Mouse (Mus musculus): ENCODE data around the gene Tmem223. TPM values are rescaled to one million over a fixed set of nuclear protein-coding genes. Genes with fewer than 3 reads are reported as not detected.

Tmem223 gene
- total RNA-seq (2023; ENCODE audit: inconsistent age) = 28.8 to 38.3 TPM (median 33.5 TPM) in 4 replicates

GRCm38 (mm10) chr19:8770567-8771270, at the start of gene Tmem223:
TSS of gene Tmem223 (plus strand) at chr19:8770996.

GRCm38 (mm10) chr19:8722907-8723573, 47.8 kb upstream of the Tmem223 start, which contains the start of gene Slc3a2:
TSS of gene Slc3a2 (minus strand) at chr19:8723369.

GRCm38 (mm10) chr19:8735389-8736159, 35.2 kb upstream of the Tmem223 start, which contains the start of gene Wdr74:
TSS of gene Wdr74 (plus strand) at chr19:8735827.

GRCm38 (mm10) chr19:8740603-8741002, 30.2 kb upstream of the Tmem223 start, which contains the start of gene 1700092M07Rik:
TSS of gene 1700092M07Rik (plus strand) at chr19:8740718.

GRCm38 (mm10) chr19:8741243-8741869, 29.4 kb upstream of the Tmem223 start, which contains the start of gene Stx5a:
TSS of gene Stx5a (plus strand) at chr19:8741413.

DNA sequence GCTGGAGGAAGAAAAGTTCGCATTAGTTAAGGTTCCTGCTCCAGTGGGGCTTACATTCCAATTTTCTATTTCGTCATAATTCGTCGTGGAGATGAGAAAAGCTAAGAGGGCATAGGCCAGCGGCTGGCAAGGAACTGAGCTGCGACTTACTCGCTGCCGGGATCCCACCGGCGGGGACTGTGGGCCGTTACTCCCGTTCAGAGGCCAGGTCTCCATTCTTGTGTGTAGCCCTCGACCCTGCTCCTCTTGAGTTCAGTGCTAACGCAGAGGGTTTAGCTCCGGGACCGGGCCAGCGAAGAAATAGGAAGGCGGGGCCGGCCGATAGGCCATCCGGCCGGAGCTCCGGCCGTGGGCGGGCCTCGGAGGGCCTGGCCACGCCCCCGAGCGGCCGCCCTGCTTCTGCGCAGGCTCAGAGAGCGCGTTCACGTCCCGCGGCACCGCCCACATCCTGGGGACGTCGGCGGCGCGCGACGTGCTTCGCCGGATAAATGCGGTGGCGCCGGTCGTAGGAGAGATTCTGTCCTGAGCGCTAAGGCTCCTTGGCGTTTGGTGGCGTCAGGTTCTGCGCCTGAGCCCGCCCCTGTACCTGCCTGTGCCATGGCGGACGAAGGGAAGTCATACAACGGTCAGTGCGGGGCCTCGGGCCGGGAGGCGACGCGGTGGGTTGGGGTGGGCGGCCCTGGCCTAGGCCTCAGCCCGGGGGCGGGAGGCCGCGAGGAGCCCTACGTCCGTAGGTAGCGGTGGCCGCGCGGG, 14.0 kb upstream of the Tmem223 start, which contains the start of gene Nxf1:
TSS of gene Nxf1 (plus strand) at position 439 of the 753 bp plus-strand sequence.

DNA sequence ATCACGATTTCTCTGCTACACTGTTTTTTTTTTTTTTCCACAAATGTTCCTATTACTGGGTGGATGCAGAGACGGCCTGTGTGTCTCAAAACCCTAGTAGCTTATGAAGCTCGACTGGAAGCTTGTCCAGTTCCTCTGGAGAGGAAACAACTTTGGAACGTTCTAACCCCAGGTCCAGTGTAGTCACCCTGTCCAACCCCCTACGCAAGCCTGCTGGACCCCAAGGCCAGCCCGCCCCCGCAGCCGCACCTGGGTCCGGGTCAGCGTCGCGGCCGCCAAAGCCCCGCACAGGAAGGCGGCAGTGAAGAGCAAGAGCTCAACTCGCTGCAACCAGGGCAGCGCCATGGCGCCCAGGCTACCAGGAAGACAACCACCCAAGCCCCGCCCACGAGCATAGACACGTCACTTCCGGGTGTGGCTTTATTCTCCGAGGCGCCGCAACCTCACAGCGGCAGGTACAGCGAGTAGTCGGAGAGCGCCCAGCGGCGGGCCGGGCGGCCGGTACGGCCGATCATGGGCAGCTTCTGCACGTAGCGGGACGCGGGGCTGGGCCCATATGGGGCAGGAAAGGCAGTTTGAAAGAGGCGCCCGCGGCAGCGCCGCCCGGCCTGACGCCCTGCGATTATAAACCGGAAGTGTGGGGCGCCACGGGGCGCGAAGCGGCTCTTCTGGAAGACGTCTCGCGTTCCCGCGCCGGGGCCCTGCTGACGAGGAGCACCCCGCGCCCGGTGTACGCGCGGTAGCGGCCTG, 3.5 kb downstream of the Tmem223 start, which contains the start of gene Tmem179b:
TSS of gene Tmem179b (minus strand) at position 382 of the 750 bp plus-strand sequence.

DNA sequence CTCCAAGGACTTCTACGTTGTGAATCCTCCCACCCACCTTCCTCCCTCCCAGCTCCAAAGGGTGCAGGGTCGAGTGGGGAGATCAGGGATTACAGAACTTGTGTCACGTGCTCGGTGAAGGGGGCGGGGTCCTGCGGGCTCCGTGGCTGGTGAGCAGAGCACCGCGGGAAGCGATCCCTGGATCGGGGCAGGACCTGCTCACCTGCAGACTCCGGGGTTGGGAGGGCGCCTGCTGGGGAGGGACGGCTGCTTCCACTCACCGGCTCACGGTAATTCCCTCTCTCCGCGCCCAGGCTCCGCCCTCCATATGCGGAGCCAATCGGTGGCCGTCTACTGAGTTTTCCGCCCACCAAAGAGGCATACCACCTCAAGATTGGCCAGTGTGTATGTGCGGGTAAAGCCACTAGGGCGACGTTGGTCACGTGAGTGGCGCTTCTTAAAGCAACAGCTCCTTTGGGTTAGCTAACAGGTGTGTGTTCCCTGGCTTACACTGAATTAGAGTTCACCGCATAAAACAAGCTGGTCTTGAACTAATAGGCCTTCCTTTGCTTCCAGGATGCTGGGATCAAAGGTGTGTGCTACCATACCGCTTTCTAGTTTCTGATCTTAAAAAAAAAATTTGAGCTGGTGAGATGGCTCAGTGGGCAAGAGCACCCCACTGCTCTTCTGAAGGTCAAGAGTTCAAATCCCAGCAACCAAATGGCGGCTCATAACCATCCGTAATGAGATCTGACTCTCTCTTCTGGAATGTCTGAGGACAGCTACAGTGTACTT, 15.4 kb downstream of the Tmem223 start, which contains the start of gene Taf6l:
TSS of gene Taf6l (minus strand) at position 410 of the 774 bp plus-strand sequence.

DNA sequence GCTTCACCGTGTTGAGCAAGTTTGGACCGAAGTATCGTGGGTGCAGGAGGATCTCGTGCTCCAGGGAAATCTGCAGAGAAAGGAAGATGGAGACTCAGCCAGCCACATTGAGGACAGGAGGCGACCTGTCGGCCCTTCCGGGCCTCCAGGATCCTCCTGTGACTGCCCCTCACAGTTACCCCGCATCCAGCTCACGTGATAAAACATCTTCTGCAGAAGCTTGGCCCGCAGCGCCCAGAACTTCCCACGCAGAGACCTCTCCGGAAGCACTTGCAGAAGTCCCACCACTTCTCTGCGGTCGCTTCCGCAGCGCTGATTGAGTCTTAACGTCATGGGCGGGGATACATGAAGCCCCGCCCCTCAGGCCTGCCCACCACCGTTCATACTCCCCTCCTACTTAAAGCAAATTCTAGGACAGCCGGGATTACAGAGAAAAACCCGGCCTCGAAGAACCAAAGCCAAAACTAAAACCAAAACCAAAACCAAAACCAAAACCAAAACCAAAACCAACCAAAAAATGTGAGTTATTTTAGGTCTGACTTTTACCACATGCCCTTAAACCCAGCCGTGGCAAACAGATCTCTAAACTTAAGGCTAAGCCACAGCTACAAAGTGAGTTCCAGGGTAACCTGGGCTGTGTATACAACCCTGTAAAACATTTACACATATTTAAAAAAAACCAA, 27.6 kb downstream of the Tmem223 start, which contains the start of gene Polr2g:
TSS of gene Polr2g (minus strand) at position 314 of the 683 bp plus-strand sequence.

GRCm38 (mm10) chr19:8802130-8802821, 31.5 kb downstream of the Tmem223 start, which contains the start of gene Zbtb3:
TSS of gene Zbtb3 (plus strand) at chr19:8802555.

DNA sequence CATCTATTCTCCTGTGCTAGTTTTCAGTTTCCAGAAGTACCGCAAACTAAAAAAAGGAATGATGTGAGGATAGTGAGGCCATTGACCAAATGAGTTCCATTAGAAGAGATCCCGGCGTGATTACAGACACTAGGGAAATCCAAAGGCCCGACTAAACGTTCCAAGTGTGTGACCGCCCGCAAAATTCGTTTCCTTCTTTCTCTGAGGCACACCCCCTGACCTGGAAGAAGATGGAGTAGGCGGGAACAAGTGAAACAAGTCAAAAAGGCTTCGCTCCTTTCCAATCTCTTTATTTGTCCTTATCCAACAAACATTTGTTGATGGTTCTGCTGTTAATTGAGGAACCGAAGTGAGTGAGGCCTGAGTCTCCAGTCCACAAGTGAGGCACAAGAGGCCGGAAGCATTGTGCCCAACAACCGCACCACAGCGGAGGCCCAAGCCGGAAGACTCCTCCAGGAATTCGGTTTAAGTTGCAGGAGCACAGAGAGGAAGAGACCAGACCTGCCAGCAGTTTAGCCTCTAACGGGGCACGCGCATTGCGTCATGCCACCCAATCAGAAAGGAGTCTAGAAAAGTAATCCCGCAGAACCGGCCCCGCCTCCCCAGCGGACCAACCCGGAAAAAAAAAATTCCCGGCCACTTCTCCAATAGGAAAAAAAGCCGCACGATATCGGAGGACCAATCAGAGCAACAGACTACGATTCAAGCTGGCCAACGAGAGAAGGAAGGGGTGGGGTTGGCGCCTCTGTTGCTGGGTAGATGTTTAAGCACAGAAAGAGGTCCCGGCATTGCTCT, 48.2 kb downstream of the Tmem223 start, which contains the start of gene Ttc9c:
TSS of gene Ttc9c (minus strand) at position 533 of the 795 bp plus-strand sequence.

DNA sequence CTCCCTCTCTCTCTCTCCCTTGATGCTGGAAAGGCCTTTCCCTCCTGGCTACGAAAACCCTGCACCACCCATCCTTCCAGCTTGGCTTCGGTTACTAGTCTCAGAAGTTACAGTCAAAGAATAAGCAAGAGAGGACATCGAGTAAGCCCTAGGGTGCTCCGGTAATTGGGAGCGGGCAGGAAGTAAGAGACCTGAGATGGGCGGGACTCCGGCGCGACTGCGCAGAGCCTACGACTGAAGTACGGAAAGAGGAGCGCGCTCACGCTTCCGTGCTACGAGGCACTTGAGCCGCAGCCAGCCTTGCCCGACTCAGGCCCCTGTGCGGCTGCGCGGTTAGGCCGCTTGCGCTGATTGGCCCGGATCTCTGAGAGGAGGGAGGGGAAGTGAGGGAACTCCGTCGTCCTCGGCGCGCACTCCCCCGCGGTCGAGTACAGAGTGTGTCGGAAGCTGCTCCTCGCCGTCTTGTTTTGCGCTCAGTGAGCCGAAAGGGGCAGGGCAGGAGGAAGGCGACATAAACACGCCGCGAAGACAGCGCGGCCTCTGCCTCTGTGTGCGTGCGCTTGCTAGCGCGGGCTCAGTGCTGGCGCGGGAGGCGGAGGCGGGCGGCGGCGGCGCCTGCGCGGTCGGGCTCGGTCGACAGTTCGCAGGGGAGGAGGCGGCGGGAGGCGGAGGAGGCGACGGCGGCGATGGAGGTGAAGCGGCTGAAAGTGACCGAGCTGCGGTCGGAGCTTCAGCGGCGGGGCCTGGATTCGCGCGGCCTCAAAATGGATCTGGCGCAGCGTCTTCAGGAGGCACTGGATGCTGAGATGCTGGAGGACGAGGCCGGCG, 49.0 kb downstream of the Tmem223 start, which contains the start of gene Hnrnpul2:
TSS of gene Hnrnpul2 (plus strand) at position 415 of the 828 bp plus-strand sequence.

Data from B cell, adult (primary cell).